Comparison of ENCODE assay signal across 8 mouse cellular contexts in the genomic region with DNA sequence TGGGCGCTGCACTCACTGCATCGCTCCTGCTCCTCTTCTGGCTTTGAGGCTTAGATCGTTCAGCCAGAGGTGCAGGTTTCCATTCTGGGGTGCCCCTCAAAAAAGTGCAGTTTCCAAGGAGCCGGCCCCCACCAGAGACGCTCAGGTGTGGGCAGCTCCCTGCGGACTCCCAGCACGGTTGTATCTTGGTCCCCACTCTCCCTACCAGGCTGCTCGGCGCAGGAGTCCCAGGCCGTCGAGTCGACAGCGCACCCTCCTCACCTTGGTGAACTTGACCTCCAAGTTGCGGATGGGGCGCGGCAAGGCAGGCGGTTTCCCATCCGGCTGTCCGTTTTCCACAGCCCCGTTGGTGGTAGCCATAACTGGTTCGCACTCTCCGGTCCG. TPM values are rescaled to one million over a fixed set of nuclear protein-coding genes. Genes with fewer than 3 reads are reported as not detected.
DNase-seq lines count a peak whose midpoint lies in the region; ATAC-seq and TF ChIP-seq lines count a peak whose summit lies in the region.

No protein-coding gene starts in this region.

- no peak for TF ChIP-seq POLR2A in testis, adult 2 months (IDR thresholded peaks at IDR 0.05; ENCODE audit: control insufficient read depth, low read depth, low read length)

- intact Hi-C loops in heart, postnatal 10 days (cut with DNase I): no loop called here
- intact Hi-C loops in left cerebral cortex, postnatal 25 days (cut with DNase I): no loop called here

- no peak for ATAC-seq in liver, embryonic 14.5 days (ENCODE audit: insufficient read depth)
- no peak for ATAC-seq in inflammation-experienced regulatory T-cells, adult 6 months

- H3K4me2 ChIP-seq in liver, embryonic 14.5 days (ENCODE audit: low read depth): peak overlapping the region; percentile 50

- peaks cover 22% of the 10 kb centered on the region for H3K4me1 ChIP-seq in heart, embryonic 10.5 days
- H3K4me1 ChIP-seq in testis, adult 2 months (ENCODE audit: control insufficient read depth, insufficient read depth, low read length): peaks cover 5% of the 10 kb centered on the region; the same call in 1 of the 2 replicates
- no peaks in the 10 kb centered on the region for H3K4me1 ChIP-seq in liver, embryonic 14.5 days (replicated peaks; ENCODE audit: control insufficient read depth in 2 of 2, insufficient read depth in 2 of 2, low read length in 1 of 2)

- H3K9ac ChIP-seq in liver, embryonic 14.5 days (replicated peaks): no peak overlapping the region

- no peaks in the 10 kb centered on the region for H3K9me3 ChIP-seq in heart, embryonic 10.5 days
- H3K9me3 ChIP-seq in liver, embryonic 14.5 days (ENCODE audit: control insufficient read depth, low read length): no peaks in the 10 kb centered on the region

- H3K27me3 ChIP-seq in heart, embryonic 10.5 days (ENCODE audit: insufficient read depth, poor library complexity, severe bottlenecking): peaks cover 77% of the 10 kb centered on the region
- no peaks in the 10 kb centered on the region for H3K27me3 ChIP-seq in testis, adult 2 months (ENCODE audit: control insufficient read depth, insufficient read depth, low read length)
- peaks cover 47% of the 10 kb centered on the region for H3K27me3 ChIP-seq in liver, embryonic 14.5 days (ENCODE audit: control insufficient read depth, insufficient read depth, low read length)

- WGBS in heart, embryonic 10.5 days: under 1% methylated on average over 23 of the region's 23 CpGs
- WGBS in liver, embryonic 14.5 days (ENCODE audit: insufficient replicate concordance): under 1% methylated on average over 23 of the region's 23 CpGs

- TF ChIP-seq EP300 in liver, embryonic 14.5 days (IDR thresholded peaks at IDR 0.05; ENCODE audit: low read depth): no peak

- no peaks in the 10 kb centered on the region for H3K36me3 ChIP-seq in heart, embryonic 10.5 days
- H3K36me3 ChIP-seq in testis, adult 2 months (ENCODE audit: control insufficient read depth, insufficient read depth, low read length): no peaks in the 10 kb centered on the region
- no peaks in the 10 kb centered on the region for H3K36me3 ChIP-seq in liver, embryonic 14.5 days (replicated peaks; ENCODE audit: control insufficient read depth, insufficient read depth, low read depth)

- TF ChIP-seq CTCF in testis, adult 2 months (IDR thresholded peaks at IDR 0.05; ENCODE audit: control insufficient read depth, insufficient read depth, insufficient replicate concordance, low read depth, low read length): no peak
- no peak for TF ChIP-seq CTCF in liver, embryonic 14.5 days (IDR thresholded peaks at IDR 0.05; ENCODE audit: low read depth)

- H3K27ac ChIP-seq in heart, embryonic 10.5 days: 0 out of 2 replicates have a peak overlapping the region, but pooled peaks have one; percentile 49
- no peak overlapping the region for H3K27ac ChIP-seq in testis, adult 2 months (ENCODE audit: control insufficient read depth, insufficient read depth, low read depth, low read length)
- no peak overlapping the region for H3K27ac ChIP-seq in liver, embryonic 14.5 days

- peak overlapping the region; percentile 65 for H3K4me3 ChIP-seq in heart, embryonic 10.5 days
- peak overlapping the region; percentile 7 for H3K4me3 ChIP-seq in testis, adult 2 months (ENCODE audit: control insufficient read depth, low read depth, low read length)
- peak overlapping the region in 1 of 2 experiments; percentile 32; a peak in 3 of 4 replicates for H3K4me3 ChIP-seq in liver, embryonic 14.5 days (ENCODE audit: insufficient read depth in 1 of 2, low read depth in 2 of 2, low read length in 2 of 2)

- no peak for DNase-seq in heart, embryonic 10.5 days (ENCODE audit: low spot score)
- no peak for DNase-seq in heart, postnatal 10 days
- DNase-seq in testis, postnatal 10 days (ENCODE audit: low spot score): no peak
- no peak for DNase-seq in liver, embryonic 14.5 days (ENCODE audit: low read depth in 3 of 3, low spot score in 3 of 3)
- DNase-seq in cerebellum, adult 11-12 months: no peak
- DNase-seq in left cerebral cortex, postnatal 25 days (ENCODE audit: low spot score in 2 of 2): no peak

RNA-seq across cellular contexts. Expression of gene Aldh1a3, which starts 0.3 kb away (rescaled TPM):
- 0.95 and 1.6 TPM in 2 replicates for polyA plus RNA-seq in heart, embryonic 10.5 days (2016; fragmentation: Nextera tagmentation; extraction: Ambion mirVana)
- total RNA-seq in heart, postnatal 10 days (2021): 1 to 10 TPM; 2.1 to 3.1 TPM
- 1.1 and 1.6 TPM in 2 replicates for polyA plus RNA-seq in testis, adult 2 months (2012; rRNA removed)
- 0.18 and 0.25 TPM in 2 replicates for polyA plus RNA-seq in liver, embryonic 14.5 days (2012; rRNA removed)
- polyA plus RNA-seq in liver, embryonic 14.5 days (2014; fragmentation: Nextera tagmentation; extraction: Ambion mirVana): 0.68 and 0.88 TPM in 2 replicates
- under 1 TPM in 2 of 3 experiments, not detected in 1; 0.28 to 0.70 TPM for polyA plus RNA-seq in inflammation-experienced regulatory T-cells, adult 6 months (2017; shearing (Covaris generic))
- 1 to 10 TPM; 1.5 to 2.8 TPM for total RNA-seq in left cerebral cortex, postnatal 25 days (2021)

RNA-seq across cellular contexts. Expression of gene Lrrk1, which starts 38.9 kb away (rescaled TPM):
- 9.9 and 12.3 TPM in 2 replicates for polyA plus RNA-seq in heart, embryonic 10.5 days (2016; fragmentation: Nextera tagmentation; extraction: Ambion mirVana)
- 10 to 100 TPM; 11.9 to 13.3 TPM for total RNA-seq in heart, postnatal 10 days (2021)
- 2.3 and 2.4 TPM in 2 replicates for polyA plus RNA-seq in testis, adult 2 months (2012; rRNA removed)
- polyA plus RNA-seq in liver, embryonic 14.5 days (2012; rRNA removed): 3.1 and 3.3 TPM in 2 replicates
- polyA plus RNA-seq in liver, embryonic 14.5 days (2014; fragmentation: Nextera tagmentation; extraction: Ambion mirVana): 2.3 and 3.0 TPM in 2 replicates
- 1 to 10 TPM; 1.5 to 9.7 (median 4.7) TPM for polyA plus RNA-seq in inflammation-experienced regulatory T-cells, adult 6 months (2017; shearing (Covaris generic))
- total RNA-seq in left cerebral cortex, postnatal 25 days (2021): 1 to 10 TPM; 3.8 to 4.9 TPM
